Mouse (Mus musculus): ENCODE measurements at regions not wholly inside any gene's neighbourhood (a gene's known extent, or its start where the extent isn't known, plus 50 kb on each side); places are given as distances from the start of the nearest gene placed in this dataset.

DNA sequence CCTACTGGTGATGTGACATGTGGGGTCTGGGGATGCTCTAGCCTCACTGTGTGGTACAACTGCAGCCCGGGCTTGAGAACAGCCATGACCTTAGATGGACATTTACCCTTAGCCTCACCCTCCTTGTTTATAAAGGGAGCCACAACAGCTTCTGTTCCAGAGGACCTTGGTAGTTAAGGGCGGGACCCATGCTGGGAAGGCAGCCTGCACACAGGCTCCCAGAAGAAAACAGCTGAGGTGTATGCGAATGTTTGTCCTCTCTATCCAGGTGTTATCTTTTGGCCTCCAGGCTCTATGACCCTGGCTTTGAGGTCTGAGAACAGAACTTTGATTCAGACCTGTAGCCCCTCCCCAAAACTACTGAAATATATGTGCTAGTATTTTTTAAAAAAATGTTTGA, 102.1 kb upstream of the Mki67 start:
- DNase-seq (ENCODE audit: low read depth), result no peak

DNA sequence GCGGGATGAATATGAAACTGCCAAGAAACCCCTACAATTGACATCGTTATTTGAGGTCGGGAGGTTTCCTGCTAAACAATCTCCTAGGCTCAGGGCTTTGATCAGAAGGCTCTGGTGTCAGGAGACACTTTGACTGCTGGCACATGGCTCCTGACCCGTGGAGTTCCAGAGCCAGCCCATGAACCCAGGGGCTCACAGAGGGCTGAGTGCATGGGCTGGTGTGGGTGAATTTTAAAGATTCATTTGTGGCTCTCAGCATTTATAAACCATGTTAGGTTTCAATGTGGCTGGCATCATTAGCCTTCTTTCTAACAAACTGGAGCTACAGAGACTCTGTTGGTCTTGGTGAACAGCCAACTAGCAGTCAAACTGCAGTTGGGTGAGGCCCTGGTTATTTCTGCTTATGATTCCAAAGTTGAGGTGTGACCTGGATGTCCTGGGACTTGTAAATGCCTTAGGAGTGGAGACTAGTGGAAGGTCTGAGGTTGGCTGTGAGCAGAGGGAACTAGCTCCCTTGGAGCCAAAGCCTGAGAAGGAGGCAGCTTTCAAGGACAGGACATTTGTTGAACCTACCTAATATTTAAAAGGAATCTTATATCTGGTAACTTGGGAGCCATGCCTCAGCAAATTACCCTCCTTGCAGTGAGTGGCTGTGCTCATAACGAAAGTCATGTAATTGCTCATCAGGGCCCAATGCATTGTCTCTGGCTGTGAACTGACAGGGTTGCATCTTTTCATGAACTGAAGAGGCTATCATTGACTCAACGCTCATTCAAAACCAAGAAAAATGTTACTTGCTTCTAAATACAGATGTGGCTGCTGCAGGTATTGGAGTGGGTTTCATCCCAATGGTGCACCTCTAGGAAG, 108.0 kb upstream of the Mki67 start:
- no peak for DNase-seq (ENCODE audit: low read depth)

DNA sequence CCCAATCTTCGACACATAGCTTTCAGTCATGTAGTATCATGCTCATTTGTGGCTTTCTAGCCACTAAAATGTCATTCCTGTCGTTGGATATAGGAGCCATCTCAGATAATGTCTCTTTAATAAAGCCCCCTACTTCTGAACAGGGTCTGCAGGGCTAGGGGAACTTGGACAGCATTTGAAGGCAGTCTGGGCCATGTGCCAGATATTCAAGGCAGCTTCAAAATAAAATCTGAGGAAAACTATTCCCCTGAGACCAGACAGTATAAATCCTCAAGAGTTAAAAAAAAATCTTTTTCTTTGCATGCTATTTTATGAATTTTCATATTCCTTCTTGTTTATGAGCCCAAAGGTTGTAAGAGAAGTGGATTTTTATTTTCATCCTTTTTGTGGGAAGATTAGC, 113.1 kb upstream of the Mki67 start:
- no peak for DNase-seq (ENCODE audit: low read depth)

DNA sequence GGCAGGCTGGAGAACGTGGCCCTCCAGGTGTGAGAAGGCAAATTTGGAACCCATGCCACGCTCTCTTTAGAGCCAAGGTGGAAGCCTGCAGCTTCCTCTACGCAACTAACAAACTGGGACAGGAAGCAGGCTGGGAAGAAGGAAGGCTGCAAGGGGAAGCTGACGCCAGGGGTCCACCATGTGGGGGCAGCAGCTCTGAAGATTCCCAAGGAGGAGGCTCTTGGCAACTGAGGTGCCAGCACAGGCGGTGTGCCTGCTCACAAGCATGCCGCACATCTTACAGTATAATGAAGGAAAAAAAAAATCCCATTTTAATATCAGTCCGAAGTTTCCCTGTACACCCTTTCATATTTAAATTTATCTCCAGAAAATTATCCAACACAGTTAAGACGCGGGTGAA, 117.3 kb upstream of the Mki67 start:
- DNase-seq (ENCODE audit: low read depth), result no peak

DNA sequence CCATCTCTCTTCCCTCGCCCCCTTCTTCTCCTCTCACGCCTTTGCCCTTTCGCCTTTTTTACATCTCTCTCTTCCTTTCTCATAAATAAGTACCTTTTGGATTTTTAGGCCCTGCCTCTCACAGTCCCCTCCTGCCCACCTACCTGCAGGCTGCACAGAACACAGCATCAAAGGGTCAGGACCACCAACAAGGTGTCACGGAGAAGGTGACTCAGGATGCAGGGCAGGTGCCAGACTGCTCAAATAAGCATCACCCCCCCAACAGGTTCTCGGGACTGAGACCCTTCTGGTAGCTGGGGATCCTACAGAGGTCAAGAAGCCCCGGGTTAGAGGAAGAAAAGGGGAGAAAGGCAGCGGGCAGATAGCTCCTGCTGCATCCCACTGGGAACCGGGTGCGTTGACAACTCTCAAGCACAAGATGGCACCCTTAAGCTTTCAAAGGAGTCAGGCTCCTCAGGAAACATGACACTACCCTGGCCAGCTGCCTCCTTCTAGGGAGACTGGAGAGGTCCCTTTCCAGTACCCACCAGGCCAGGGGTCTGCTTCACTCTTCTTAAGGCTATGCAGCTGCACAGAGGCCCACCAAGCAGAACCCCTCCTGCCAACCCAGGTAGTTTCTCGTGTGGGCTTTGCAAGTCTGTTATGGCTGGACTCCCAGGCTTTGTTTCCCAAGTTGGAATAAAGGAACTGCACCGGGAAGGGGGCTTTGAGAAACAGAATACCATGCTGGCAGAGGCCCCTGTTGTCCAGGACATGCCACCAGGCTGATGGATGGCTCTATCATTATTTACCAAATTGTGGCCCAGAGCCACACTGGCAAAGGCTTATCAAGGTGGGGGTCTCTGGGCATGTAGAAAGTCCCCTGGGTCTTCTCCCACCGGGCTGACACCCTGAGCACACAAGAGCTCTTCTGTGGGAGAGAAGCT, 120.9 kb upstream of the Mki67 start:
- no peak for DNase-seq (ENCODE audit: low read depth)

DNA sequence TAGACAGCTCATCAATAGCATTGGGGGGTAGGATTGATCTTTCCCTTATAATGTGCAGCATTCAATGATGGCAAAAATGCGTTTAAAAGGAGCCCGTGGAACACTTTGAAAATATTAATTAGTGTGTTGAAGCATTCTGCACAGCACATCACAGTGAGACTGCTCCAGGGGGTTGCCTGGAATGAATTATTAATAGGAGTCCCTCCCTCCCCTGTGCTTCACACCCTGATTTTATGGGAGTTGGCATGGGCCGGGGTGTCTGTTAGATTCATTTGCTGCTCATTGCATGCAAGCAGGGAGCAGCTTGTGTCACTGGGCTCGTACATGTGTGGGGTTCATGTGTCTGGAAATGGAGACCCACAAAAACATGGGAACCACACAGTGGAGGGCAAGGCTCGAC, 127.9 kb upstream of the Mki67 start:
- DNase-seq (ENCODE audit: low read depth), result no peak

DNA sequence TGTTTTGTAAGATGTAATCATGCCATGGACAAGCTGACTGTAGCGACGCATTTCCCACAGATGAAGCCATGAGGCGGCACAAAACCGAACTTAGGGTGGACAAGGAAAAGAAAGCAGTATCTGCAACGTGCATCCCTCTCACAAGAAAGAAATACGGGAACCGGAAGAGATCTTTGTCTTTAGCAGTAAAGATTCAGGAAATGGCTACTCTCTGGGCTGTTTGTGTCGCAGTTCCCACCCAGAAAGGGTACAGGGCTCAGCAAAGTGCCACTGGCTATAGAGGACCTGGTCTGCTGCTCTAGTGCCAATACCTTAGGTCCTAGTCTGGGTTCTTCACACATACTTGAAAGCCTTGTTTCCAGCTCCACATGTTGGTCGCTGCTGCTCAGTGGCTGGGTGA, 131.1 kb upstream of the Mki67 start:
- DNase-seq (ENCODE audit: low read depth), result no peak

DNA sequence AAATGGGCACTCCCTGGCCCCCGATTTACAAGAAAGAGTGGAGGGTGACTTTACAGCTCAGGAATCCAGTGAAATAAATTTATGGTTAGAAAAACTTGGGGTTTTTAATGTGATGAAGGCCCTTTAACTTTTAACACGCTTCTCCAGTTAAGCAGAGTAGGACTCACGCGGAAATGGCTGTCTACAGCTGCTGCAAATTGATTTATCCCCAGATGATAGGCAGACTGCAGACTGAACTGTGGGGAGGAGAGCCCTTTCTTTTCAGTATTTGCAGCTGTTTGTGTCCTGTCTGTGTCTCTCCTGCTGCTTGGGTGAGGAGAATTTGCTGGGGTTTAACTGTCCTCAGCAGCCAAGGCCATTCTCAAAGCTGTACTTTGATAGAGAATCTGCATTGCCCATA, 132.0 kb upstream of the Mki67 start:
- no peak for DNase-seq (ENCODE audit: low read depth)

DNA sequence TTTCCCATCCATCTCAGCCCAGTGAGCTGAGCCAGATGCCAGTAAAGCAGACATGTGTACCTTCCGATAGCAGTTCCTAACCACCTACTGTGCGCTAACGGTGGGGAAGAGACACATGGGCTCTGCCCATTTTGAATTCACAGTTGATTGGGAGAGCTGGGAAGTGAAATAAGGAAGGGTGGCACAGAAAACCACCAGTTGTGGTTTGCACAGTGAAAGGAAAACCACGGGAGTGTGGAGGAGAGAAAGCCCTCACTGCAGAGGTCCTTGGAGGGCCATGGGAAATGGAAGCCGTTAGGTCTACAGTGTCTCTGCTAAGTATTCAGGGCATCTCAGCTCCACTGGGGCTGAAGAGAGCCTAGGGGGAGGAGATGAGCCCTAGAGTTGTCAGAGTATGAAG, 132.7 kb upstream of the Mki67 start:
- no peak for DNase-seq (ENCODE audit: low read depth)

DNA sequence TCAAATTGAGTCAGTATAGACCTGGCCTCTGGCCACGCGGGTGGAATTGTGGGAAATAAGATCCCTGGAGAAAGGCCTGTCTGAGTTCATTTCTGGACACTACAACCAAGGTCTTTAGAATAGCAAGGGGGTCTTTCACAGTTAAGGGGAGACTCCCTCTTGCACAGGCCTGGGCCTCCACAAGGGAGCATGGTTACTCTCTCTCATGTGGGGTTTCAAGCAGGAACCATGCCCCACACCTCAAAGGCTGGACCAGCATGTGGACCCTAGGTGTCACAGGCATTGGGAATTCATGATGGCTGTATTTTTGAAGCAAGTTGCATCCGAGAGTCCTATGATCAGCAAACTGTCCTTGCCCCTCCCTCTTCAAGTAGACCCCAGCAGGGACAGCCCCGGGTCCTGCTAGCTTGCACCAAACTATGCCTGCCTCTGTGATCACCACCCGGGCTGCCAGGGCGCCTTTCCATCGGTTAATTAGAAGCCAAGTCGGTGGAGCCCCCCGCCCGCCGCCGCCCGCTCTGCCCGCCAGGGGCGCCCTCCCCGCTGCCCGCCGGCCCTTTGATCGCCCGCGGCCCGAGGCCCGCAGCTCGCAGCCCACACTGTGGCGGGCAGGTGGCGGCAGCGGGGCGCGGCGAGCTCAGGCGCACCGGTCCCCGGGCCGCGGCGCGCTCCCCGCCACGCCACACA, 137.1 kb upstream of the Mki67 start:
- DNase-seq (ENCODE audit: low read depth), result no peak

DNA sequence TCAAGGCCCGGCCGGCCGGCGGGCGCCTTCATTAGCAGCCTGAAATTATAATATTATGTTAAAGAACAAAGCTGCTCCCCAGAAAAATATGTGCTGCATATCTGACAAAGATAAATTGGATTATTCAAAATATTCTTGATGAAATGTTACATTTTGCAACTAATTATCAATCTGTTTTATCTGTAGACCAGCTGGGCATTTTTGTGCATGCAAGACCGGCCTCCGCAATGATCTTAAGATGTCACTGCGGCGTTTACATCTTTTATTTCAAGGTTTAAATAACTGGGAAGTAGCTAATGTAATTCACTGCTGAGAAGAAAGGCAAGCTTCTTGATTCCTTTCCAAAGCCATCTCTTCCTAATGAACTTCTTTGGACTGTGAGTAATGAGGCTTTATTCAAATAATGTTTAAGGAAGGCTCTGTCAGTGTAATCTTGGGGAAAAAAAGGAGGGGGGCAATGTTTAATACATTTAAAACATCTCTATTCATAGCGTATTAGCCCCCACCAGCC, 137.7 kb upstream of the Mki67 start:
- no peak for DNase-seq (ENCODE audit: low read depth)

DNA sequence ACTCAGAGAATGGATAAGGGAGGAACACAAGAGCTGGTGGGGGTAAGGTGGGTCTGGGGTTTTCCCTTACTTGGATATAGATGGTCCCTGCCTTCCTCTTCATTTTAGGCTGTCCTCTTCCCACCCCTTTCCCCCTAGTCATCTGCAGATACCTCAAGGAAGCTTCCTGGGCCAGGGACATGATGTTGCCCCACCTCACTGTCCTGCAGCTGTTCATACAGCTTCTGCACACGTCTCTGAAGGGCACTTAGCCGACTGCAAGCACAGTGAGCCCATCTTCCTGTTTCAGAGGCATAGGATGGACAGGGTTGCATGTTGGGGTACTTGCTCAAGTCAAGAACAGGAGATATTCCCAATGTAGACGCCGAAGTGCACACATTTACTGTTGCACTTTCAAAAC, 144.1 kb upstream of the Mki67 start:
- DNase-seq (ENCODE audit: low read depth), result no peak

DNA sequence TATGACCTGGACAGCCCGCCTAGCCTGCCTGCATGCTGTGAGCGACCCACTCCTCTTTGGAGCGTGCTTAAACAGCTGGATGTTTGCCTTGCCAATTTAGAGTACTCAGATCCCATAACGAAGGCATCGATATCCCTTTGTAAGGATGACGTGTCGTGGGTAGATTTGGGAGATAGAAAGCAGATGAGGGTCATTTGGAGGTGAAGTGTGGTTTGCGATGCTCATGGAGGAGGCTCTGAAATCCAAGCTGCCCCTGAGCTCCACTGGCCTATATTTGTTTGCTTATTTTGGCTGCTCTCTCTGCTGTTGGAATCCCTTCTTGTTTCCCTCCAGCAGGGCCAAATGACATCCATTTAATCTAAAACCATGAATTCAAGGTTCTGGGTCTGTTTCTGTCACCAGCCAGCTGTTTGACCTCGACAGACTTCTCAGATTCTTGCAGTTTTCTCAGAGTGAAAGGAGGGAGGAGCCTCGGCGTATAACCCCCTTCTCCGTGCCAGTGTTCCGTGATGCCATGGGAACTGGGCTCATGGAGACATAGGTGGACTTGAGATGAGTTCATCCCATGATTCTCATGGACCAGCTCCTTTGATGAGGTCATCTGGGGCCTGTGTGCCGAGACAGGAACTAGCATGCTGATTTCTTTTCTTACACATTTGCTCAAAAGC, 144.7 kb upstream of the Mki67 start:
- DNase-seq (ENCODE audit: low read depth), result no peak

DNA sequence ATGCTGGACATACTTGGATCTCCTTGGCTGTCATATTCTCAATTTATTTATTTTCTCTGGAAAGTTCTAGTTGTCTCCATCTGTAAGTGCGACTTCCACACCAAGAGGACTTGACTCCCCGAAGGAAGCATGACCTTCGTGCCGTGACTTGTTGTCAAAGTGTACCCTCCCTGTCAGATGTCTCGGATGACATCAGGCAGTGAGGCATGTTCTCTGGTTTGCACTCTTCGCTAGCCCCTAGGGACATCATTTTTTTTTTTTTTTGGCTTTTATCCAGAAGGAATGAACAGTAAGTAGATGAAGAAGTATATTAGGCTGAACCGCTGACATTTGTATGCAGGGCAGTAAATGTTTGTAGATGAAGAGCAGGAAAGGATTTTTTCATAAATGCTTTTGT, 145.2 kb upstream of the Mki67 start:
- DNase-seq (ENCODE audit: low read depth), result no peak

DNA sequence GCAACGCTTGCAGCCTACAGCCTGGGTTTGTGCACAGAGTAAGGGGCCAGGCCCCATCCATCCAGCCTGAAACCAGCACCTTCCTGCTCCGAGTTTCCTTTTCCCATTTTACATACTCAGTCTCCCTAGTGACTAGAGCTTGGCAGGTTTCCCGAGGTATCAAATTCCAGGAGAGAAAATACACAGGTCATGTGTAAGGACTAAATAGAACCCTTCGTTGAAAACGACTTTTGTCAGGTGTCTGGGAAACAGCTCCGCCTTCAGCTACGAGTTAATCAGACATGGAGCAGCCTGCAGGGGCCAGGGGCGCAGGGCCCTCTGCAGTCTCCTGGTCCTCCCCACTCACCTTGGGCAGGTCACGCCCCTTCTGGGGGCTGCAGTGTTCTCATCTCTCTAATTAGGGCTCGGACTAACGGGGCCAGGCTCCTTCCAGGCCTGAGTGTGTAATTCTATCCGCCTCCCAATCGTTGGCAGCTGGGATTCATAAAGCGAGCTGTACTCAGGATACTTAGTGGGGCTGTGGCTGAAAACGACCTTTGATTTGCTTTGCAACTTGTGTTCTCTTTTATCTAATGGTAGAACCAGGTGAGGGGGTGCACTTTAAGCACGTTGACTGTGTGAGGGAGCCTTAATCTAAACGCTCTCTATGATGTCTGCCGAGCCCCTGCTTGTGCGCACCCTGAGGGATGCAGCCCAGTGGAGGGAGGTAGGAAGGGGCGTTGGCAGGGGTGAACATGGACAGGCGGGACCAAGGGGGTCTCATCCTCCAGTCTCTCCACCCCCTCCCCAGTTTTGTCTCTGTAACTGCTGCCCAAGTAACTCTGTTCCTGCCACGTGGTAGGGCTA, 147.6 kb upstream of the Mki67 start:
- DNase-seq (ENCODE audit: low read depth), result no peak

DNA sequence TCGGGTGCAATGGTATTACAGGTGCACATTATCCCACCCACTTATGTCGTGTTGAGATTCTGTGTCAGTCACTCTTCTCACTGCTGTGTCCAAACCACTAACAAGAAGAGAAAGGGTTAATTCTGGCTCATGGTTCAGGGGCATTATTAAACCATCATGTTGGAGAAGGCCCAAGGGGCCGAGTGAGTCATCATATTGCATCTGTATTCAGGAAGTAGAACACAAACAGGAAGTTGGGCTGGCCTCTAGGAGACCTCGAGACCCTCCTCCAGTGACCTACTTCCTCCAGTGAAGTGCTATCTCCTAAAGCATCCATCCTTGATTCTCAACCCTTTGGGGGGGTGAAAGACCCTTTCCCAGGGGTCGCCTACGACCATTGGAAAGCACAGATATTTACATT, 154.8 kb upstream of the Mki67 start:
- no peak for DNase-seq (ENCODE audit: low read depth)

DNA sequence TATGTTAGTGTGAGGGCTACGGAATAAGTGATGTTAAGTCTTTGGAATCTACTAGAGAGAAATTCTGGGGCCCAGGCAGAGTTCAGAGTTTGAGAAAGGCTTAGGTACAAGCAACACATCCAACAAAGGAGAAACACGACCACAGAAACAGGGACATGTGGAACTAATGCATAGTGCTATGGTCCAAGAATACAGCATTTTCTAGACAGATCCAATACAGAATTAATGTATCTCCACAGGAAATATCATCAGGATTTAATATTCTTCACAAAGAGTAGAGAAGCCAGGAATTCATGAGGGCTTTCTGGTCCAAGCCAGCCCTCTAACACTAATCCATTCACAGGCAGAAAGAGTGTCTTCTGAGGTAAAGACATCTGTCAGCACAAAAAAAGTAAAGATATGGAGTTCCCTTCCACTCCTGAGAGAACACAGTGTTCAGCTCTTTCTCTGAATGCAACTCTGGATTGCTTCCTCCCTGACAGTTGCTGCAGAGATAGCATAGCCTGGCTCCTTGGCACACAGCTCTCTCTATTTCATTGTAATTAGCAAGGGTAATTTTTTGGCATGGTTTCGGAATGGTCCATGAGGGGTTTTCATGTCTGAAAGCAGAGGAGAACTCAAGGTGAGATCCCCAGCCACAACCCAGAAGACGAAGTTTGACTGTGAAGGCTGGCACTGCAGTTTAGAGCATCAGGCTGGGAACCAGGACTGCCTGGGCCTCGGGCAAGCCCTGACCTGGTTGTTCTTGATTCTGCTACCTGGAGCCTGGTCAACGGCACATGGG, 161.1 kb upstream of the Mki67 start:
- no peak for DNase-seq (ENCODE audit: low read depth)

DNA sequence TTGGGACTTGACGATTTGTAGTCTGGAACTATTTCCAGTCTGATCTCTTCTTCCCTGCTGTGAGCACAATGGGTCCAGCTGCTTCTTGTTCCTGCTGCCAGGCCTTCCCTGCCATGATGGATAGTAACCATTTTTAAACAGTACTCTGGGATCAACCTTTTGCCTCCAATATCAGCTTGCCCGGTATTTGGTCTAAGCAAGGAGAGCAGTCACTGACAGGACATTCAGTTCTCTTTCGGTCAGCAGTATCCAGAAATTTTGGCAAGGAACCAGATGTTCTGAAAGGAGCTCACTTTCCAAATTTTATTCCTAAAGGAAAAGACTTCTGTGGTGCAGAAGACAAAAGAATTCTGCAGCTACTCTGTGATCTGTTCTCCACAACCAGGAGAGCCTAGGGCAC, 162.6 kb upstream of the Mki67 start:
- no peak for DNase-seq (ENCODE audit: low read depth)

DNA sequence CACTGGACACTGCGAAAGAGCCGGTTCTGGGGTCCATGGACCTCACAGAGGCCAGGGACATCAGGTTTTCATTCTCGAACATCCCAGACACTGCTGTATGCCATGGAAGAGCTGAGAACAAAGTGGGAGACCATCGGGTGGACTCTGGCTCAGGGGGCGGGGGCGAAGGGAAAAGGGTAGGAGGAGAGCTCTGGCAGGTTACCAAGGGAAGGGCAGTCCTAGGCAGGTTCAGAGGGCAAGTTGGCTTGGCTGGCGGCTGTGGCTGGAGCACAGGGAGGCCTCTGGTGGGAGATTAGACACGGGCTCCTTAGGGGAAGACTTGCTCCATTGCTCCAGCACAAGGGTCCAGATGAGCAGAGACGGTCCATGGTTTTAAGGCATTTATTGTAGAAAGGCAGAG, 164.3 kb upstream of the Mki67 start:
- DNase-seq (ENCODE audit: low read depth), result no peak

DNA sequence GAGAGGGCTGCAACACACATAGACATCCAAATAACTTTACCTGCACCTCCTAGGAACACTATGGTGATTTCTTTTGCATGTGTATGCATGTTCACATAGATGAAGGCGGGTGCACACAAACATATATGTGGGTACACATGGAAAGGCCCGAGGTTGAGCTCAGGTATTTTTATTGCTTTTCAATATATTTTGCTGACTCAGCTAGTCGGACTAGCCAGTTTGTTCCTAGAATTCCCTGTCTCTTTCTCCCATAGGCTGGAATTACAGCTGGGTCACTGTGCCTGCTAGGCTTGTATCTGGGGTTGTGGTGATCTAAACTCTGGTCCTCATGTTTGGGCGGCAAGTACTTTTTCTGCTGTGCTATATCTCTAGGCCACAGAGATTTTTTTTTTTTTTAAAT, 166.1 kb upstream of the Mki67 start:
- DNase-seq (ENCODE audit: low read depth), result no peak
